Mouse (Mus musculus): ENCODE measurements around the gene Mutyh.

DNA sequence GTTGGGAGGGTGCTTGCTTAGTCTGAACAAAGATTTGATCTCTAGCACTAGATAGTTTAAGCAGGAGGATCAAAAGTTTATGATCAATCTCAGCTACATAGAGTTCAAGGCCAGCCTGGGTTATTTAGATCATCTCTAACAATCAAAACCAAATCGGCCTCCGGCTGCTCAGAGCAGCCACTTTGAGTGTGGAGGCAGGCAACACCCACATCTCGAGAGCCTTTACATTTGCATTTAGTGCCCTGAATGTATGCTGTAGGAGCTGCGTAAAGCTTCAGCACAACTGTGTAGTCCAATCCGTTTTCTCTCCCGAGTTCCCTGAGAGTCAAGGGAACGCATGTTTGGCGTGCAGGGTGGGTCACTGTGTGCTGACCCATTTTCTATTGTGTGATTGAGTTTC is 15.1 kb upstream of the Mutyh start:
- TF ChIP-seq CTCF (IDR thresholded peaks at IDR 0.05; ENCODE audit: borderline replicate concordance, insufficient read depth, low read length) (no peak), POLR2A (IDR thresholded peaks at IDR 0.05; ENCODE audit: low read depth, low read length) (no peak)
